In the genomic region with DNA sequence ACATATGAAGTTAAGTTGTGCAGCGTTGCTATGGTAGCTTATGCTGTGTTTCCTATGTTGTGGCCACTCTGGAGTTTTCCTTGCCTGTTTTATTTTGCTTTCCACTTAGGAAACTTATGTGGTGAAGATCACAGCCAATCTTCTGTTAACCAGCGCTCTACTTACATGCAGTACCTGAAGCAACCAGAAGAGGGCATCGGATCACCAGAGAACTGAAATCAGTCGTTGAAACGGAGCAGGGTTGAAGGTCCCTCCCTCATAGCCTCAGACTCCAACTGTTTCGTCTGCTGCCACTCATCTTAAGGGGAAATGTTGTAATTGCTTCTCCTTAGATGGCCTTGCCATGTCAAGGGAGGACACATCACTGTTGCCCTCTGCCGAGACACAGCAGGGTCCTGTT, we compare ENCODE assay signal across 9 mouse cellular contexts. TPM values are rescaled to one million over a fixed set of nuclear protein-coding genes. Genes with fewer than 3 reads are reported as not detected.
DNase-seq lines count a peak whose midpoint lies in the region; ATAC-seq and TF ChIP-seq lines count a peak whose summit lies in the region.
"Had no signal": no experiment of that assay in that cellular context is flagged by ENCODE, and none has a peak within 500 bp of the region (broad histone marks: within the 10 kb centered on the region; RNA-seq: fewer than 3 reads in every experiment).

No protein-coding gene starts in this region.

- no peaks in the 10 kb centered on the region for H3K36me3 ChIP-seq in CH12.LX (replicated peaks in 1 of 2; ENCODE audit: control insufficient read depth in 1 of 2, insufficient read depth in 1 of 2, low read length in 1 of 2)
- no peaks in the 10 kb centered on the region for H3K36me3 ChIP-seq in lung, postnatal 0 days (ENCODE audit: insufficient read depth, low read length)

- peak; percentile 73 for TF ChIP-seq RAD21 in CH12.LX (IDR thresholded peaks at IDR 0.05; ENCODE audit: low read depth, low read length)

- H3K27ac ChIP-seq in CH12.LX (ENCODE audit: insufficient read depth, low read depth) = no peak overlapping the region
- no peak overlapping the region for H3K27ac ChIP-seq in lung, postnatal 0 days (ENCODE audit: low read length)

- WGBS in lung, postnatal 0 days = 8% methylated on average over 7 of the region's 7 CpGs

- no peaks in the 10 kb centered on the region for H3K79me2 ChIP-seq in CH12.LX (replicated peaks; ENCODE audit: control insufficient read depth, extremely low read depth, insufficient read depth, poor library complexity, severe bottlenecking)

- dilution Hi-C loops in CH12.LX (cut with MboI; ENCODE audit: extremely low pct_ligation_motif_present, extremely low pct_unique_long_range_greater_than_20kb, low sequenced_read_pairs) = no loop called here

- TF ChIP-seq POLR2A in CH12.LX (IDR thresholded peaks at IDR 0.05; ENCODE audit: low read depth, low read length) = no peak

- H3K4me3 ChIP-seq in CH12.LX (replicated peaks in 1 of 3; ENCODE audit: low read depth in 2 of 3, low read length in 2 of 3, poor library complexity in 1 of 3) = no peak overlapping the region
- H3K4me3 ChIP-seq in lung, postnatal 0 days (ENCODE audit: low read depth, low read length) = no peak overlapping the region

- H3K27me3 ChIP-seq in CH12.LX (replicated peaks) = peaks cover 80% of the 10 kb centered on the region
- H3K27me3 ChIP-seq in lung, postnatal 0 days (replicated peaks; ENCODE audit: insufficient read depth, low read length) = no peaks in the 10 kb centered on the region

- peak; percentile 85 to 89 for TF ChIP-seq CTCF in CH12.LX (conservative IDR thresholded peaks at IDR 0.05 in 1 of 2, IDR thresholded peaks at IDR 0.05 in 1 of 2; ENCODE audit: low read depth in 2 of 2, low read length in 2 of 2)
- TF ChIP-seq CTCF in lung, postnatal 0 days (IDR thresholded peaks at IDR 0.05) = peak; percentile 96

- peak; percentile 73 for ATAC-seq in lung, postnatal 0 days

- DNase-seq in A20 (ENCODE audit: low read depth, low spot score) = peak; percentile 79
- DNase-seq in CH12.LX (ENCODE audit: extremely low read depth) = peak; percentile 77
- DNase-seq in c-Kit-negative CD71-positive TER-119-positive erythroid progenitor cells, embryonic 14.5 days (ENCODE audit: low read depth, low spot score) = peak; percentile 39
- DNase-seq in frontal cortex, postnatal 25 days (ENCODE audit: low spot score in 2 of 2) = peak; percentile 60 to 73
- DNase-seq in kidney, postnatal 25 days = peak; percentile 65 to 87
- peak; percentile 89 for DNase-seq in lung, postnatal 0 days (ENCODE audit: low spot score)
- DNase-seq in right cerebral cortex, adult 18-20 months = peak; percentile 65
- DNase-seq in yolk sac, embryonic 10.5 days (ENCODE audit: low spot score) = peak; percentile 48

- peak overlapping the region; percentile 57 for H3K4me2 ChIP-seq in CH12.LX (ENCODE audit: insufficient read depth, low read depth, poor library complexity, severe bottlenecking)
- H3K4me2 ChIP-seq in lung, postnatal 0 days (replicated peaks; ENCODE audit: low read depth, low read length) = no peak overlapping the region

- peaks cover 7% of the 10 kb centered on the region for H3K9me3 ChIP-seq in CH12.LX (replicated peaks; ENCODE audit: low read length)
- no peaks in the 10 kb centered on the region for H3K9me3 ChIP-seq in lung, postnatal 0 days (ENCODE audit: low read length)

- H3K4me1 ChIP-seq in CH12.LX (ENCODE audit: control insufficient read depth in 1 of 2, insufficient read depth in 2 of 2) = peaks cover 4 to 5% of the 10 kb centered on the region in 2 experiments; a peak in 3 of 4 replicates
- H3K4me1 ChIP-seq in lung, postnatal 0 days (ENCODE audit: insufficient read depth, low read depth, low read length) = no peaks in the 10 kb centered on the region

- no peak overlapping the region for H3K9ac ChIP-seq in CH12.LX (ENCODE audit: insufficient read depth, low read depth)
- no peak overlapping the region for H3K9ac ChIP-seq in lung, postnatal 0 days (replicated peaks; ENCODE audit: low read depth)

- no peak for TF ChIP-seq EP300 in CH12.LX (IDR thresholded peaks at IDR 0.05; ENCODE audit: low read length)
- TF ChIP-seq EP300 in lung, postnatal 0 days (IDR thresholded peaks at IDR 0.05) = no peak

- in situ Hi-C loops in CH12.LX (cut with MboI; ENCODE audit: low pct_ligation_motif_present, low pct_unique_long_range_greater_than_20kb, low sequenced_read_pairs) = no loop called here

TF ChIP-seq in CH12.LX, 34 proteins besides CTCF, POLR2A, EP300 and RAD21:
- 0 out of 2 replicates have a peak, but pooled peaks have one; percentile 29 for TF ChIP-seq SIN3A (IDR thresholded peaks at IDR 0.05; ENCODE audit: low read length)
- TF ChIP-seq SMC3 (IDR thresholded peaks at IDR 0.05; ENCODE audit: low read depth, low read length) = peak; percentile 83
- peak; percentile 15; the same call in 1 of the 2 replicates for TF ChIP-seq ZC3H11A (IDR thresholded peaks at IDR 0.05; ENCODE audit: low read depth, low read length)
- no peak for TF ChIP-seq ZMIZ1 (IDR thresholded peaks at IDR 0.05; ENCODE audit: low read depth, low read length)

RNA-seq across cellular contexts. Expression of a gene that starts 3.1 kb away (rescaled TPM):
- 0.29 and 0.68 TPM in 2 replicates for total RNA-seq in CH12.LX (2012; rRNA removed)
- total RNA-seq in CH12.LX (2014; rRNA removed) = not detected in 2 replicates
- polyA plus RNA-seq in CH12.LX (2012; ENCODE audit: insufficient read length, low read depth) = 0.25 and 0.53 TPM in 2 replicates
- polyA plus RNA-seq in lung, postnatal 0 days (2015; fragmentation: Nextera tagmentation; extraction: Ambion mirVana) = 0.29 TPM in 1 of 2 replicates, not detected in the other

RNA-seq across cellular contexts. Expression of a gene that starts 7.4 kb away (rescaled TPM):
- total RNA-seq in CH12.LX (2012; rRNA removed) (not detected in 2 replicates), CH12.LX (2014; rRNA removed) (not detected in 2 replicates)
- not detected in 2 replicates for polyA plus RNA-seq in CH12.LX (2012; ENCODE audit: insufficient read length, low read depth)
- polyA plus RNA-seq in lung, postnatal 0 days (2015; fragmentation: Nextera tagmentation; extraction: Ambion mirVana) = not detected in 2 replicates
- total RNA-seq: layer of hippocampus, adult 18-20 months had no signal

RNA-seq across cellular contexts. Expression of a gene that starts 11.3 kb away (rescaled TPM):
- 0.30 and 0.50 TPM in 2 replicates for total RNA-seq in CH12.LX (2012; rRNA removed)
- not detected in 2 replicates for total RNA-seq in CH12.LX (2014; rRNA removed)
- polyA plus RNA-seq in CH12.LX (2012; ENCODE audit: insufficient read length, low read depth) = not detected in 2 replicates
- polyA plus RNA-seq in lung, postnatal 0 days (2015; fragmentation: Nextera tagmentation; extraction: Ambion mirVana) = not detected in 2 replicates
- total RNA-seq: layer of hippocampus, adult 18-20 months had no signal

RNA-seq across cellular contexts. Expression of a gene that starts 47.3 kb away (rescaled TPM):
- total RNA-seq in CH12.LX (2012; rRNA removed) (5.5 and 6.3 TPM in 2 replicates), CH12.LX (2014; rRNA removed) (2.8 and 3.2 TPM in 2 replicates)
- polyA plus RNA-seq in CH12.LX (2012; ENCODE audit: insufficient read length, low read depth) = 5.4 TPM in 2 replicates
- polyA plus RNA-seq in lung, postnatal 0 days (2015; fragmentation: Nextera tagmentation; extraction: Ambion mirVana) = 3.7 and 4.0 TPM in 2 replicates

Comparison
In these comparisons a context has a peak if more than half of its experiments do, and no peak if none do; other contexts are left out.
1. DNase-seq: peak in every context shown above with its lines; median percentile 89 in lung, postnatal 0 days; 79 in A20; 77 in CH12.LX; 76 in kidney, postnatal 25 days; 66 in frontal cortex, postnatal 25 days; 65 in right cerebral cortex, adult 18-20 months; 48 in yolk sac, embryonic 10.5 days; 39 in c-Kit-negative CD71-positive TER-119-positive erythroid progenitor cells, embryonic 14.5 days.